Mouse (Mus musculus) limb, embryonic 13.5 days (tissue): ENCODE results near the gene Pmm1. TPM values are rescaled to one million over a fixed set of nuclear protein-coding genes. Genes with fewer than 3 reads are reported as not detected.
A peak's percentile ranks its signal among the peaks of the same experiment; 100 is the strongest.
"Not testable (repeated sequence)": the region's sequence is repeated elsewhere in the genome, so short reads cannot be mapped to it uniquely, and the experiment has no call there.

Experiments
- ATAC-seq: fragments of 200-750 bp; cut with Nextera tagmentation; 2 replicates; pipeline ENCODE4 v1.8.0; 2017; ENCODE audit warnings: low read depth, moderate number of reproducible peaks, moderate TSS enrichment; ENCODE audit not compliant: low FRiP score
- H3K27ac ChIP-seq: fragments of 300-500 bp; sonication (generic); 2 replicates; pipeline ENCODE4 v1.5.1; 2015; ENCODE audit warnings: inconsistent platforms, mild to moderate bottlenecking, moderate library complexity
- H3K27me3 ChIP-seq: fragments of 300-500 bp; sonication (generic); 2 replicates; pipeline ENCODE4 v1.6.1; 2015; ENCODE audit warnings: mild to moderate bottlenecking, inconsistent platforms
- H3K36me3 ChIP-seq: fragments of 300-500 bp; sonication (generic); 2 replicates; pipeline ENCODE4 v1.6.1; 2015; ENCODE audit warnings: inconsistent platforms, mild to moderate bottlenecking, moderate library complexity
- H3K4me1 ChIP-seq: fragments of 300-500 bp; sonication (generic); 2 replicates; pipeline ENCODE4 v1.6.1; 2015; ENCODE audit warnings: inconsistent platforms
- H3K4me2 ChIP-seq: fragments of 300-500 bp; sonication (generic); replicated peaks from 2 replicates; pipeline ENCODE4 v1.6.1; 2015; ENCODE audit warnings: inconsistent platforms, mild to moderate bottlenecking, moderate library complexity
- H3K4me3 ChIP-seq: fragments of 300-500 bp; sonication (generic); 2 replicates; pipeline ENCODE4 v1.5.1; 2015; ENCODE audit warnings: moderate library complexity, mild to moderate bottlenecking, inconsistent platforms
- H3K9ac ChIP-seq: fragments of 300-500 bp; sonication (generic); 2 replicates; pipeline ENCODE4 v1.6.1; 2015; ENCODE audit warnings: mild to moderate bottlenecking, inconsistent platforms
- H3K9me3 ChIP-seq: fragments of 300-500 bp; sonication (generic); 2 replicates; pipeline ENCODE4 v1.6.1; 2016; ENCODE audit warnings: inconsistent platforms
- WGBS: fragments of 180-500 bp; shearing (Covaris S2); methylation state at CpG from one replicate; pipeline ENCODE4 v1.1.7; 2015; 5-methylcytosine and 5-hydroxymethylcytosine counted together
- polyA plus RNA-seq: library from polyadenylated mRNA; unstranded; fragments of >200 nt; fragmentation: Nextera tagmentation; extraction: Ambion mirVana; gene quantifications from 2 replicates; pipeline ENCODE4 v1.2.1, GENCODE M21; 2015

Pmm1 gene
- polyA plus RNA-seq, 1 experiment from 2014 or later: 26.8 TPM

- Histone ChIP-seq H3K4me2 (no peak overlapping the region), H3K9ac (no peak overlapping the region), H3K9me3 (no peaks in the 10 kb centered on the region), H3K36me3 (peaks cover 37% of the 10 kb centered on the region), H3K4me3 (no peak overlapping the region), H3K27me3 (no peaks in the 10 kb centered on the region), H3K4me1 (peaks cover 15% of the 10 kb centered on the region), H3K27ac (no peak overlapping the region)
- no peak for ATAC-seq
- WGBS: 57% methylated on average over 5 of the region's 5 CpGs
Observed at GRCm38 (mm10) chr15:81921255-81921654, 39.5 kb downstream of the Pmm1 start.

- ATAC-seq: no peak
- WGBS: 92% methylated on average over 10 of the region's 10 CpGs
- H3K4me2 ChIP-seq: no peak overlapping the region
- no peak overlapping the region for H3K4me3 ChIP-seq
- H3K36me3 ChIP-seq: peaks cover 42% of the 10 kb centered on the region
- H3K4me1 ChIP-seq: peaks cover 15% of the 10 kb centered on the region
- H3K27me3 ChIP-seq: no peaks in the 10 kb centered on the region
- no peak overlapping the region for H3K27ac ChIP-seq
- 0 out of 2 replicates have a peak overlapping the region, but pooled peaks have one; percentile 19 for H3K9ac ChIP-seq
- no peaks in the 10 kb centered on the region for H3K9me3 ChIP-seq
Observed at GRCm38 (mm10) chr15:81920546-81921217, 40.0 kb downstream of the Pmm1 start.

- Histone ChIP-seq H3K9ac (peak overlapping the region; percentile 8; the same call in 1 of the 2 replicates), H3K27me3 (no peaks in the 10 kb centered on the region), H3K4me1 (no peaks in the 10 kb centered on the region), H3K9me3 (no peaks in the 10 kb centered on the region), H3K36me3 (peaks cover 59% of the 10 kb centered on the region), H3K4me3 (no peak overlapping the region), H3K4me2 (no peak overlapping the region), H3K27ac (no peak overlapping the region)
- no peak for ATAC-seq
- WGBS: 82% methylated on average over 5 of the region's 5 CpGs
Observed at GRCm38 (mm10) chr15:81919062-81919461, 41.7 kb downstream of the Pmm1 start.

- H3K36me3 ChIP-seq: peaks cover 66% of the 10 kb centered on the region
- 0 out of 2 replicates have a peak, but pooled peaks have one; percentile 26 for ATAC-seq
- H3K27me3 ChIP-seq: no peaks in the 10 kb centered on the region
- H3K4me3 ChIP-seq: no peak overlapping the region
- H3K4me1 ChIP-seq: no peaks in the 10 kb centered on the region
- H3K9me3 ChIP-seq: no peaks in the 10 kb centered on the region
- 58% methylated on average over 6 of the region's 6 CpGs for WGBS
- H3K4me2 ChIP-seq: no peak overlapping the region
- H3K27ac ChIP-seq: no peak overlapping the region
- no peak overlapping the region for H3K9ac ChIP-seq
Observed at GRCm38 (mm10) chr15:81917621-81918463, 42.9 kb downstream of the Pmm1 start.

GRCm38 (mm10) chr15:81917201-81917600 lies 43.5 kb downstream of the Pmm1 start:
- peaks cover 70% of the 10 kb centered on the region for H3K36me3 ChIP-seq

GRCm38 (mm10) chr15:81915663-81916062 lies 45.1 kb downstream of the Pmm1 start:
- WGBS: 81% methylated on average over 5 of the region's 5 CpGs
- H3K27me3 ChIP-seq: no peaks in the 10 kb centered on the region
- peaks cover 80% of the 10 kb centered on the region for H3K36me3 ChIP-seq
- ATAC-seq: no peak
- H3K4me1 ChIP-seq: no peaks in the 10 kb centered on the region
- H3K4me3 ChIP-seq: no peak overlapping the region
- no peak overlapping the region for H3K4me2 ChIP-seq
- no peaks in the 10 kb centered on the region for H3K9me3 ChIP-seq
- H3K27ac ChIP-seq: no peak overlapping the region
- H3K9ac ChIP-seq: no peak overlapping the region

More at GRCm38 (mm10) chr15:81917201-81917600, 43.5 kb downstream of the Pmm1 start:
- Histone ChIP-seq H3K4me2 (no peak overlapping the region), H3K27me3 (no peaks in the 10 kb centered on the region), H3K27ac (no peak overlapping the region), H3K9me3 (no peaks in the 10 kb centered on the region), H3K9ac (no peak overlapping the region), H3K4me3 (no peak overlapping the region), H3K4me1 (no peaks in the 10 kb centered on the region)
- ATAC-seq: no peak
- 92% methylated on average over 12 of the region's 12 CpGs for WGBS

- no peaks in the 10 kb centered on the region for H3K9me3 ChIP-seq
- H3K9ac ChIP-seq: no peak overlapping the region
- no peak overlapping the region for H3K4me2 ChIP-seq
- WGBS: 81% methylated on average over 5 of the region's 5 CpGs
- H3K36me3 ChIP-seq: peaks cover 90% of the 10 kb centered on the region
- no peaks in the 10 kb centered on the region for H3K4me1 ChIP-seq
- no peaks in the 10 kb centered on the region for H3K27me3 ChIP-seq
- no peak for ATAC-seq
- no peak overlapping the region for H3K27ac ChIP-seq
- no peak overlapping the region for H3K4me3 ChIP-seq
Observed at GRCm38 (mm10) chr15:81914668-81915067, 46.1 kb downstream of the Pmm1 start.

- 71% methylated on average over 2 of the region's 2 CpGs for WGBS
- no peaks in the 10 kb centered on the region for H3K9me3 ChIP-seq
- peaks cover 97% of the 10 kb centered on the region for H3K36me3 ChIP-seq
- H3K4me1 ChIP-seq: no peaks in the 10 kb centered on the region
- no peak for ATAC-seq
- no peak overlapping the region for H3K27ac ChIP-seq
- H3K4me2 ChIP-seq: no peak overlapping the region
- no peak overlapping the region for H3K9ac ChIP-seq
- no peak overlapping the region for H3K4me3 ChIP-seq
- H3K27me3 ChIP-seq: no peaks in the 10 kb centered on the region
Observed at GRCm38 (mm10) chr15:81912498-81912897, 48.2 kb downstream of the Pmm1 start.

GRCm38 (mm10) chr15:81908767-81909166 lies 52.0 kb downstream of the Pmm1 start:
- peaks cover 96% of the 10 kb centered on the region for H3K36me3 ChIP-seq
- not testable (repeated sequence) for H3K9ac ChIP-seq, ATAC-seq, H3K27me3 ChIP-seq, H3K4me2 ChIP-seq, H3K9me3 ChIP-seq, H3K4me1 ChIP-seq, H3K27ac ChIP-seq, H3K4me3 ChIP-seq
- WGBS: 92% methylated on average over 4 of the region's 4 CpGs

GRCm38 (mm10) chr15:81907953-81908352 lies 52.8 kb downstream of the Pmm1 start:
- Histone ChIP-seq H3K4me1 (no peaks in the 10 kb centered on the region), H3K9me3 (no peaks in the 10 kb centered on the region), H3K4me3 (no peak overlapping the region), H3K36me3 (peaks cover 96% of the 10 kb centered on the region), H3K27ac (no peak overlapping the region), H3K4me2 (no peak overlapping the region), H3K9ac (no peak overlapping the region), H3K27me3 (no peaks in the 10 kb centered on the region)
- 94% methylated on average over 8 of the region's 8 CpGs for WGBS
- ATAC-seq: no peak

- 42% methylated on average over 2 of the region's 2 CpGs for WGBS
- peaks cover 98% of the 10 kb centered on the region for H3K36me3 ChIP-seq
Observed at GRCm38 (mm10) chr15:81904939-81905338, 55.8 kb downstream of the Pmm1 start.

More at GRCm38 (mm10) chr15:81904939-81905338, 55.8 kb downstream of the Pmm1 start:
- no peaks in the 10 kb centered on the region for H3K27me3 ChIP-seq
- no peak overlapping the region for H3K27ac ChIP-seq
- H3K4me3 ChIP-seq: no peak overlapping the region
- H3K4me2 ChIP-seq: no peak overlapping the region
- ATAC-seq: no peak
- H3K9ac ChIP-seq: no peak overlapping the region
- H3K4me1 ChIP-seq: no peaks in the 10 kb centered on the region
- H3K9me3 ChIP-seq: no peaks in the 10 kb centered on the region
